Mouse (Mus musculus) macrophage (primary cell): ENCODE results near the gene Lrrc8d. TPM values are rescaled to one million over a fixed set of nuclear protein-coding genes. Genes with fewer than 3 reads are reported as not detected.
A peak's percentile ranks its signal among the peaks of the same experiment; 100 is the strongest.

Experiments
- H3K27ac ChIP-seq: fragments of 350-480 bp; formaldehyde crosslinking; 2 replicates; pipeline ENCODE4 v1.9.0; 2021
- H3K36me3 ChIP-seq: fragments of 350-480 bp; formaldehyde crosslinking; 2 replicates; pipeline ENCODE4 v1.9.0; 2021; ENCODE audit errors: inconsistent target
- H3K4me3 ChIP-seq: fragments of 350-480 bp; formaldehyde crosslinking; 2 replicates; pipeline ENCODE4 v1.9.0; 2021; ENCODE audit errors: inconsistent target
- H3K79me2 ChIP-seq: fragments of 350-480 bp; formaldehyde crosslinking; 2 replicates; pipeline ENCODE4 v1.9.0; 2021; ENCODE audit errors: inconsistent target
- WGBS: methylation state at CpG from one replicate; pipeline ENCODE4 v1.1.7; 2026; ENCODE audit warnings: inconsistent platforms; ENCODE audit not compliant: missing documents; 5-methylcytosine and 5-hydroxymethylcytosine counted together
- polyA plus RNA-seq: library from polyadenylated mRNA; stranded (reverse); fragments of 250-400 nt; gene quantifications from 3 replicates; pipeline ENCODE4 v1.2.4, GENCODE M21; 2018; ENCODE audit warnings: inconsistent platforms

Lrrc8d gene
- polyA plus RNA-seq, 1 experiment from 2014 or later, result 50.7 TPM

DNA sequence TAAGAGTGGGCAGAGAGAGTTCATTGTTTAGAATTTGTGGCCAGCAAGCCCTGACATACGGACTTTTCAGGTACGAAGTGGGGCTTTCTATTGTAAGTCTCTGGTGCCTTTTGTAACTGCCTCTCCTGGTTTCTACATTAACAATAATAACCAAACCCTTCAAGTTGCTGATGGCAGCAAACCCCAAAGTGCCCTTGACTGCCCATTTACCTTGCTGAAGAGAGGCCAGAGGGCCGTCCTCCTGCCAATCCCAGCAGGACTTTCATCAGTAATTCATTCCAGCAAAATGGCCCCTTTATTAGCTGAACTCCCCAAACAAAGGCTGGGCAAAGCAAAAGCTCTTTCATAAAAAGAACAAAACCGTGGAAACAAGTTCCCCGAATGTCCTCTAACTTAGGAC is 118.6 kb downstream of the Lrrc8d start:
- Histone ChIP-seq H3K36me3 (peaks cover 14% of the 10 kb centered on the region), H3K27ac (no peak overlapping the region), H3K79me2 (no peaks in the 10 kb centered on the region; the same call in 1 of the 2 replicates), H3K4me3 (no peak overlapping the region)
- WGBS, result 96% methylated on average over 5 of the region's 5 CpGs

GRCm38 (mm10) chr5:105821390-105821789 is 121.6 kb downstream of the Lrrc8d start:
- Histone ChIP-seq H3K79me2 (no peaks in the 10 kb centered on the region), H3K4me3 (no peak overlapping the region), H3K36me3 (no peaks in the 10 kb centered on the region; the same call in 1 of the 2 replicates), H3K27ac (no peak overlapping the region)
- WGBS, result 93% methylated on average over 6 of the region's 6 CpGs

- Histone ChIP-seq H3K27ac (no peak overlapping the region), H3K79me2 (no peaks in the 10 kb centered on the region), H3K36me3 (no peaks in the 10 kb centered on the region; the same call in 1 of the 2 replicates), H3K4me3 (no peak overlapping the region)
- 71% methylated on average over 13 of the region's 15 CpGs for WGBS
Observed at GRCm38 (mm10) chr5:105822521-105823498, 123.0 kb downstream of the Lrrc8d start.

- WGBS, result 91% methylated on average over 6 of the region's 7 CpGs
Observed at GRCm38 (mm10) chr5:105824282-105824681, 124.5 kb downstream of the Lrrc8d start.

GRCm38 (mm10) chr5:105824827-105825226 is 125.1 kb downstream of the Lrrc8d start:
- no peak overlapping the region for H3K27ac ChIP-seq

More at GRCm38 (mm10) chr5:105824282-105824681, 124.5 kb downstream of the Lrrc8d start:
- Histone ChIP-seq H3K4me3 (no peak overlapping the region), H3K27ac (no peak overlapping the region), H3K79me2 (no peaks in the 10 kb centered on the region), H3K36me3 (no peaks in the 10 kb centered on the region)

GRCm38 (mm10) chr5:105826916-105827510 is 127.2 kb downstream of the Lrrc8d start:
- no peak overlapping the region for H3K27ac ChIP-seq

More at GRCm38 (mm10) chr5:105824827-105825226, 125.1 kb downstream of the Lrrc8d start:
- WGBS, result 94% methylated on average over 4 of the region's 4 CpGs
- no peaks in the 10 kb centered on the region for H3K79me2 ChIP-seq
- H3K36me3 ChIP-seq, result no peaks in the 10 kb centered on the region
- H3K4me3 ChIP-seq, result no peak overlapping the region

GRCm38 (mm10) chr5:105828050-105828449 is 128.3 kb downstream of the Lrrc8d start:
- H3K36me3 ChIP-seq, result no peaks in the 10 kb centered on the region
- H3K27ac ChIP-seq, result no peak overlapping the region
- no peak overlapping the region for H3K4me3 ChIP-seq
- WGBS, result 90% methylated on average over 2 of the region's 3 CpGs
- H3K79me2 ChIP-seq, result no peaks in the 10 kb centered on the region

More at GRCm38 (mm10) chr5:105826916-105827510, 127.2 kb downstream of the Lrrc8d start:
- WGBS, result 94% methylated on average over 5 of the region's 5 CpGs
- Histone ChIP-seq H3K4me3 (no peak overlapping the region), H3K36me3 (no peaks in the 10 kb centered on the region), H3K79me2 (no peaks in the 10 kb centered on the region)

- WGBS, result 76% methylated on average over 7 of the region's 7 CpGs
- no peak overlapping the region for H3K27ac ChIP-seq
- H3K79me2 ChIP-seq, result no peaks in the 10 kb centered on the region
- H3K4me3 ChIP-seq, result no peak overlapping the region
- no peaks in the 10 kb centered on the region for H3K36me3 ChIP-seq
Observed at GRCm38 (mm10) chr5:105829008-105829586, 129.3 kb downstream of the Lrrc8d start.

DNA sequence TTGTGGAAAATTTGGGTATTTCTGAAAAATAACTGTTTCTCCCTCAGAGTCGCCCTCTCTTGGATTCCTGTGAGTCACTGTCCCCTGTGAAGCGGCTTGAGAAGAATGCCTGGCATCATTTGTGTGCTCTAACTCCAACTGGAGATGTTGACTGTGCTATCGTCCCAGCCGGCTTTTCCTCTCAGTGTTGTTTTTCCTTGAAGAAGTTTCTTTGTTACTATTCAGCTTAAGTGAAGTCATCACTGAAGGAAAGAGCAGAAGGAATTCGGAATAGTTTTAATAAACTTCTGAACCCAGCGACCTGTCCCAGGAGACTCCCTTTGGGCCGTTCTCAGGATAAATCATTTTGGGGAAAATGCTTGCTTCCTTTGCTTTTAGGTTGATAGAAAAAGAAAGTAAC is 132.4 kb downstream of the Lrrc8d start:
- 97% methylated on average over 7 of the region's 7 CpGs for WGBS
- Histone ChIP-seq H3K4me3 (no peak overlapping the region), H3K27ac (no peak overlapping the region), H3K36me3 (no peaks in the 10 kb centered on the region), H3K79me2 (no peaks in the 10 kb centered on the region)

DNA sequence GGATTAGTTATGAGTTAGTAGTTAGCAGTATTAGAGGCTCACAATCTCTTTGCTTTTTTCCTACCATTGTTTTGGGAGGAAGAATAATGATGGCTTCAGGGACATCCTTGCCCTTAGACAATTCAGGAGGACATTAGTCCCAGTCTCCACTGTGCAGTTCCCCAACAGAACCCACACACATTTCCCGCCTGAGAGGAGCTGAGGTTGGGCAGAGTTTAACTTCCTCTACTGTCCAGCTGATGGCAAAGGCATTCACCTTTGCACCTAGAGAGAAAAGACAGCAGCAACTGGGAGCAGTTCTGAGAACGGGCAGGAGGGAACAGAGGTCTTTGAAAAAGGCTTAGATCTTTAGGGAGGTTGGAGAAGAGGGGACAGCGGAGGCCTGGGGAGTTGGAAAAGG is 134.2 kb downstream of the Lrrc8d start:
- Histone ChIP-seq H3K27ac (no peak overlapping the region), H3K36me3 (no peaks in the 10 kb centered on the region), H3K4me3 (no peak overlapping the region), H3K79me2 (no peaks in the 10 kb centered on the region)
- 51% methylated on average over 3 of the region's 3 CpGs for WGBS

DNA sequence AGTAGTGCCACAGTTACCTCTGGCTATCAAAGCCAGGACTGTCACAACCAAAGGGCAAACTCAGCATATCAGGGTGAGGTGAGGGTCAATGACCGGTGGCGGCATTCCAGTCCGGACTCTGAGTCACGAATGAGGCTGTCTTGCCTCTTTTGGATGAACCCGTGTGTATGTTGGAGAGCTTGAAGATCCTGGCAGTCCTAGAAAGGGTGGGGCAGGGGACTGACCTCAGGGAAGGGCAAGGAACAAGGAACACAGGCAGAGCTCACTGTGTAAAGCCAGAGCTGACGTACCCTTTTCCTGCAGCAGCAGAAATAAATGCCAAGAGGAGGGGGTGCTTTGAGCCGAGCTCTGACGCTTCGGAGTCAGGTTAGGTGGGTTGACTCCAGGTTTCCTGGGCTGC is 136.2 kb downstream of the Lrrc8d start:
- H3K4me3 ChIP-seq, result no peak overlapping the region
- no peaks in the 10 kb centered on the region for H3K79me2 ChIP-seq
- H3K27ac ChIP-seq, result no peak overlapping the region
- no peaks in the 10 kb centered on the region for H3K36me3 ChIP-seq
- WGBS, result 96% methylated on average over 9 of the region's 9 CpGs

GRCm38 (mm10) chr5:105839740-105840310 is 140.1 kb downstream of the Lrrc8d start:
- H3K36me3 ChIP-seq, result no peaks in the 10 kb centered on the region
- no peak overlapping the region for H3K4me3 ChIP-seq
- no peak overlapping the region for H3K27ac ChIP-seq
- 78% methylated on average over 13 of the region's 13 CpGs for WGBS
- H3K79me2 ChIP-seq, result no peaks in the 10 kb centered on the region

- H3K36me3 ChIP-seq, result no peaks in the 10 kb centered on the region
- H3K27ac ChIP-seq, result peak overlapping the region; percentile 38
- H3K4me3 ChIP-seq, result no peak overlapping the region
- no peaks in the 10 kb centered on the region for H3K79me2 ChIP-seq
- WGBS, result 18% methylated on average over 10 of the region's 10 CpGs
Observed at GRCm38 (mm10) chr5:105844044-105844753, 144.4 kb downstream of the Lrrc8d start.

GRCm38 (mm10) chr5:105845041-105845440 is 145.3 kb downstream of the Lrrc8d start:
- 0 out of 2 replicates have a peak overlapping the region, but pooled peaks have one; percentile 38 for H3K27ac ChIP-seq
- H3K36me3 ChIP-seq, result no peaks in the 10 kb centered on the region
- 87% methylated on average over 2 of the region's 2 CpGs for WGBS

More at GRCm38 (mm10) chr5:105845041-105845440, 145.3 kb downstream of the Lrrc8d start:
- no peak overlapping the region for H3K4me3 ChIP-seq
- H3K79me2 ChIP-seq, result no peaks in the 10 kb centered on the region
